Mouse (Mus musculus) lung, embryonic 15.5 days (tissue): ENCODE measurements around the gene Stk25. TPM values are rescaled to one million over a fixed set of nuclear protein-coding genes. Genes with fewer than 3 reads are reported as not detected.

Experiments
- ATAC-seq: fragments of 200-750 bp; cut with Nextera tagmentation; 2 replicates; pipeline ENCODE4 v1.8.0; 2017; ENCODE audit warnings: moderate number of reproducible peaks, borderline replicate concordance; ENCODE audit not compliant: low FRiP score, low TSS enrichment; ENCODE audit errors: extremely low read depth
- H3K27ac ChIP-seq: fragments of 300-500 bp; sonication (generic); 2 replicates; pipeline ENCODE4 v1.5.1; 2015; ENCODE audit warnings: moderate library complexity, mild to moderate bottlenecking, inconsistent platforms
- H3K27me3 ChIP-seq: fragments of 300-500 bp; sonication (generic); 2 replicates; pipeline ENCODE4 v1.6.1; 2015; ENCODE audit warnings: inconsistent platforms
- H3K36me3 ChIP-seq: fragments of 300-500 bp; sonication (generic); 2 replicates; pipeline ENCODE4 v1.6.1; 2015; ENCODE audit warnings: inconsistent platforms
- H3K4me1 ChIP-seq: fragments of 300-500 bp; sonication (generic); 2 replicates; pipeline ENCODE4 v1.6.1; 2015; ENCODE audit warnings: inconsistent platforms
- H3K4me2 ChIP-seq: fragments of 300-500 bp; sonication (generic); 2 replicates; pipeline ENCODE4 v1.6.1; 2015; ENCODE audit warnings: inconsistent platforms, mild to moderate bottlenecking, moderate library complexity
- H3K4me3 ChIP-seq: fragments of 300-500 bp; sonication (generic); 2 replicates; pipeline ENCODE4 v1.5.1; 2015; ENCODE audit warnings: mild to moderate bottlenecking, inconsistent platforms
- H3K9ac ChIP-seq: fragments of 300-500 bp; sonication (generic); 2 replicates; pipeline ENCODE4 v1.6.1; 2015; ENCODE audit warnings: inconsistent platforms
- H3K9me3 ChIP-seq: fragments of 300-500 bp; sonication (generic); 2 replicates; pipeline ENCODE4 v1.6.1; 2016; ENCODE audit warnings: inconsistent platforms
- WGBS: fragments of 180-500 bp; shearing (Covaris S2); methylation state at CpG from one replicate; pipeline ENCODE4 v1.1.7; 2015; 5-methylcytosine and 5-hydroxymethylcytosine counted together
- polyA plus RNA-seq: library from polyadenylated mRNA; unstranded; fragments of >200 nt; fragmentation: Nextera tagmentation; extraction: Ambion mirVana; gene quantifications from 2 replicates; pipeline ENCODE4 v1.2.1, GENCODE M21; 2015

Stk25 gene
- polyA plus RNA-seq, 1 experiment from 2014 or later = 177 TPM

DNA sequence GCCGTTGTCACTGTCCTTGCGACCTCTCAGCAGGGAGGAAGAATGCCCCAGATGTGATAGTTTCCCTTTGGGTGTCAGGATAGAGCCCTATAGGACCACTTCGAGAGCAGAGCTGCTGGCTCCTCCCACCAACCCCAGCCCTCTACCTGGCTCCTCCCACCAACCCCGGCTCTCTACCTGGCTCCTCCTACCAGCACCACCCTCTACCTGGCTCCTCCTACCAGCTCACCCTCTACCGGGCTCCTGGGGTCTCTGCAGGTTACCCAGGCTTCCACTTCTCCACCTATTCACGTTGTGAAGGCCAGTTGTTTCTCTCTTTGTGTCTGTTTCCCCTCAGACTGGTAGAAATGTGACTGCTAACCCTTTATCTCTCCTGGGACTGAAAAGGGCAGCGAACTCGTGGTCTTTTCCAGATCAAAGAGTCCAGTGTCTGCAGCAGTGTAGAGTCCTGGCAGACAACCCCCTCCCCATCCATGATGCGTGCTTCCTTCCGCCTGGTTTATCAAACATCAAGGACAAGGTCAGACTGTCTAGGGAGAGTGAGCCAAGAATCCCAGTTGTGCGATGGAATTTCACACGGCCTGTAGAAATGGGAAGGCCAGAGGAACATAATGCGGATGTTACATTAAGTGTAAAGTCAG lies 9.4 kb upstream of the Stk25 start:
- Histone ChIP-seq H3K4me2 (peak overlapping the region; percentile 65; the same call in 1 of the 2 replicates), H3K27ac (peak overlapping the region; percentile 78), H3K27me3 (no peaks in the 10 kb centered on the region), H3K9ac (no peak overlapping the region), H3K4me1 (peaks cover 19% of the 10 kb centered on the region), H3K36me3 (no peaks in the 10 kb centered on the region), H3K9me3 (no peaks in the 10 kb centered on the region), H3K4me3 (no peak overlapping the region)
- ATAC-seq = peak; percentile 19; the same call in 1 of the 2 replicates
- 21% methylated on average over 13 of the region's 13 CpGs for WGBS

DNA sequence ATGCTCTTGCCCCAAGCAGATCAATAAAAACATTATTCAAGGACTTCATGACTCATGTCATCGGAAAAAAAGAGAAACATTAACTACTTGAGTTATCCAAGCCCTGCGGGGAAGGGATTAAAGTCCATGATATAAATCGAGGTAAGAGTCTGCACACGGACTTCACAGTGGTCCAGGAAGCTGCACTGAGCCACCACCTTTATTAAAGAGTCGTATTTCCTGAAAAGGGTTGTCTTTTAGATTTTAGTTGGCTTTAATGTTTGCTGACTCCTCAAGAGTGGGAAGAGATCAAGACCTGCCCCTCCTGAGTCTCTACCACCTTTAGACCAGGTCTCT lies 1.5 kb downstream of the Stk25 start:
- WGBS = 74% methylated on average over 5 of the region's 5 CpGs
- Histone ChIP-seq H3K27me3 (no peaks in the 10 kb centered on the region), H3K9ac (no peak overlapping the region), H3K4me2 (no peak overlapping the region), H3K27ac (no peak overlapping the region), H3K4me3 (no peak overlapping the region), H3K36me3 (no peaks in the 10 kb centered on the region), H3K4me1 (no peaks in the 10 kb centered on the region), H3K9me3 (no peaks in the 10 kb centered on the region)
- ATAC-seq = no peak

DNA sequence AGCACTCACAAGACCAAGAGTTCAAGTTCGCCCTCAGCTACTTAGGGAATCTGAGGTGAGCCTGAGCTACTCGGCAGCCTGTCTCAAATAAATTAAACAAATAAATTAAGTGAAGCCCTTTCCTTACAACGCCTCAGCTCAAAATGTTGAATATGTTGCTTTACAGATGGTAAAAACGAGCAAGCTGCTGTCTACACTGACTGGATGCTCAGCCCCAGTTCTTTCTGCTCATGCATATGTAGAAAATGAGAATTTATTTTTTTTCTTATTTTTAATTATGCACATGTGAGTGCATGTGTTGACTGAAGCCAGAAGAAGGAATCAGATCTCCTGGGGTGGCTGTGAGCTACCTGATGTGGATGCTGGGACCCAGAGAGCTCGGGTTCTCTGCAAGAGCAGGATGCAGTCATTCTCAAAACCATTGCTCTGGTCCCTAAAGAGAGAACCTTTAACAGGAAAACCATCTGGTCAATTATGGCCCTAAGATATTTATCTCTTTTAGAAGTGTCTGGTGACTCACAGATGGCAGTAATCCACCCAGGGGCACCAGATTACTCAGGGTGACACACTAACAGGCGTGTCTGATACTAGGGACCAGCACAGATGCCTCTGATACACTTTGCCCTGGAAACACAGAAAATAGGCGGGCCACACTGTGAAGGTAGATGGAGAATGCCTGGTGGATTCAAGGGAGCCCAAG lies 2.0 kb downstream of the Stk25 start:
- Histone ChIP-seq H3K27ac (no peak overlapping the region), H3K9me3 (no peaks in the 10 kb centered on the region), H3K36me3 (no peaks in the 10 kb centered on the region), H3K4me1 (no peaks in the 10 kb centered on the region), H3K27me3 (no peaks in the 10 kb centered on the region), H3K4me2 (no peak overlapping the region), H3K4me3 (no peak overlapping the region), H3K9ac (no peak overlapping the region)
- 52% methylated on average over 7 of the region's 7 CpGs for WGBS
- ATAC-seq = no peak

DNA sequence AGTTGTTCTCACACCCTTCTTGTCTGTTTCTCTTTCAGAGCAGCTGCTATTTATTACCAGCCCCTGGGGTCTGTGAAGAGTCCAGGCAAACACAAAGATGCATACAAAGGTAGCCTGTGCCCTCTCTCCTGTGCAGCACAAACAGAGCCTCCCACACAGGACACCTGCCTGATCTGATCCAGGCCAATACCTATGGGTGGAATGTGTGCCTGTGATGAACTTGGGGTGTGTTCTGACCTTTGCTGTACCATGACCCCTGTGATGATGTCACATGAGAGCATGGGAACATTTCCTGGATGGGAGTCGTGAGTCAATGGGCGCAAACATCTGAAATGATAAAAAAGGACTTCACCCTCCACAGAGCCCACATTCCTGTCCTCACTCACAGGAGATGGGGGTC lies 3.7 kb downstream of the Stk25 start:
- H3K4me3 ChIP-seq = no peak overlapping the region
- 47% methylated on average over 2 of the region's 2 CpGs for WGBS
- H3K27ac ChIP-seq = no peak overlapping the region

DNA sequence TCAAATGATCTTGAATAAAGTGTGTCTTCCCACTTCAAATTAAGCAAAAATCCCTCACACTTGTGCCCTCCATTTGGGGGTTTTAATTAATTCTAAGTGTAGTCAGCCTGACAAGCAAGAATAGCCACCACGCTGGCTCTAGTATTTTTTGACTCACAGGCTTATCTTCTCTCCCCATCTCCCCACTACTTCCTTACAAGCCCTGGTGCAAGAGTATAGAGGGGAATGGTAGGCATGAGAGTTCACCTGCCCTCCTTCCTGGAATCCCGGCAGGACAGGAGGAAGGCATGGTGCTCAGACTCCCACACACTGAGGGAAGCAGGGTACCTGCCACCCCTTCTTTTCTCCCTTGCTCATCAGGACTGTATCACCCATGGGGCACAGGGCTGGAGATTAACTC lies 4.2 kb downstream of the Stk25 start:
- Histone ChIP-seq H3K36me3 (no peaks in the 10 kb centered on the region), H3K9me3 (no peaks in the 10 kb centered on the region), H3K9ac (no peak overlapping the region), H3K4me2 (no peak overlapping the region), H3K27ac (no peak overlapping the region), H3K27me3 (no peaks in the 10 kb centered on the region), H3K4me1 (no peaks in the 10 kb centered on the region), H3K4me3 (no peak overlapping the region)
- WGBS = 32% methylated on average over 2 of the region's 2 CpGs
- ATAC-seq = no peak

More for the DNA sequence above, 3.7 kb downstream of the Stk25 start:
- no peak for ATAC-seq
- no peaks in the 10 kb centered on the region for H3K36me3 ChIP-seq
- no peaks in the 10 kb centered on the region for H3K9me3 ChIP-seq
- H3K4me2 ChIP-seq = no peak overlapping the region
- H3K9ac ChIP-seq = no peak overlapping the region
- no peaks in the 10 kb centered on the region for H3K27me3 ChIP-seq
- H3K4me1 ChIP-seq = no peaks in the 10 kb centered on the region

DNA sequence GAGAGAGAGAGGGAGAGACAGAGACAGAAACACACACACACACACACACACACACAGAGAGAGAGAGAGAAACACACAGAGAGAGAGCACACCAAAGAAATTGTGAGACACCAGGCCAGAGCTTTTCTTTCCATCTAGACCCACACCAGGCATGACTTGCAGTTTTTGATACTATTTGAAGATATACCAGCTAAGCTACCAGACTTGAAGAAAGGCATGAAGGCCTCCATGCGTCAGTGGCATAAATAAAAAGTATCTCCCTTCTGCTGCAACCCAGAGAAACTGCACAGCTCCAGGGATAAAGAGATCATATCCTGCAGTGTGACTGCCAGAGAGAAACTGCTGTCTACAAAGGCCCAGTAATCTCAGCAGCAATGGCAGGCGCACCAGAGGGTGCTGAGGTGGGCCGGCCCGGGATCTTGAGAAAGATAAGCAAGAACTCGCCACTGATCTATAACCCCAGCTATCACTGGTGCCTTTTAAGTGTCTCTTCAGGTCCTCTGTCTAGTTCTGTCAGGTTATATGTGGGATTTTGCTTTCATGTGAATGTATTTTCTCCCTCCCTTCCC lies 8.8 kb downstream of the Stk25 start:
- 53% methylated on average over 5 of the region's 5 CpGs for WGBS

DNA sequence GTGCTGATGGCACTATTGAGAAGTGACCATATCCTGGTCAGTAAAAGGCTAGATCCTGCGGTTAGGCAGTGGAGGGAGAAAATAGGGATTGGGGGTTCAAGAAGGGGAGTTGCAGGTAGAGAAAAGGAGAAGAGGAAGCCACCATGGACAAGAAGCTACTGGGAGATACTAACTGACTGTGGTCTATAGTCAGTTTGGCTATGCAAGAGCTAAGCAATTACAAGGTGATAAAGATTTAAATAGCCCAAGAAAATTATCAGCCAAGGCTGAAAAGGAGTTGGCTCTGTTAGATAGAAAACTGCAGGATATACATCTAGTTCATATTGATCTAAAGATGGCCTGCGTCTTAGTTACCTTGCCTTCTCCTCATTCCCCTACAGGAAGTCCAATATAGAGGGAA lies 15.8 kb downstream of the Stk25 start:
- Histone ChIP-seq H3K27me3 (no peaks in the 10 kb centered on the region), H3K9ac (no peak overlapping the region), H3K4me1 (no peaks in the 10 kb centered on the region), H3K4me3 (no peak overlapping the region), H3K36me3 (no peaks in the 10 kb centered on the region), H3K9me3 (no peaks in the 10 kb centered on the region), H3K27ac (no peak overlapping the region), H3K4me2 (no peak overlapping the region)
- WGBS = 88% methylated on average over 2 of the region's 2 CpGs
- no peak for ATAC-seq

More for the DNA sequence above, 8.8 kb downstream of the Stk25 start:
- H3K4me3 ChIP-seq = no peak overlapping the region
- no peaks in the 10 kb centered on the region for H3K27me3 ChIP-seq
- no peaks in the 10 kb centered on the region for H3K36me3 ChIP-seq
- H3K27ac ChIP-seq = no peak overlapping the region
- no peak for ATAC-seq
- H3K9me3 ChIP-seq = no peaks in the 10 kb centered on the region
- no peak overlapping the region for H3K4me2 ChIP-seq
- no peaks in the 10 kb centered on the region for H3K4me1 ChIP-seq
- H3K9ac ChIP-seq = no peak overlapping the region

DNA sequence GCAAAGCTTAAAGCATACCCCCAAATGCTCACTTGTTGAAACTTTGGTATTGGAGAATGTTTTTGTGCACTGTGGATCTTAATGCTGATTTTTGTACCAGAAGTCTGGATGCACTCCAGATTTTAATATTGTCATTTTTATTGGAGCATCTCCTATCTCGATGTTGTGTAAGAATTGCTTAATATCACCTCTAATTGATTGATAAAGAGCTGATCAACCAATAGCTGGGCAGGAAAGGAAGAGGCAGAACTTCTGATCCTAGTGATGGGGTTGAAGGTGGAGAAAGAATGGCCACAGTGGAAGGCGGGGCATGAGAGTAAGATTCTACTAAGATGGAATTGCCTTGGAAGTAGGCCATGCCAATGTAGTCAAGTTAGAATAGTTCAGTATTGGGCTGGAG lies 16.5 kb downstream of the Stk25 start:
- Histone ChIP-seq H3K27me3 (no peaks in the 10 kb centered on the region), H3K9me3 (no peaks in the 10 kb centered on the region), H3K27ac (no peak overlapping the region), H3K36me3 (no peaks in the 10 kb centered on the region), H3K4me3 (no peak overlapping the region), H3K4me2 (no peak overlapping the region), H3K4me1 (no peaks in the 10 kb centered on the region), H3K9ac (no peak overlapping the region)
- WGBS = 83% methylated on average over 2 of the region's 2 CpGs
- no peak for ATAC-seq

DNA sequence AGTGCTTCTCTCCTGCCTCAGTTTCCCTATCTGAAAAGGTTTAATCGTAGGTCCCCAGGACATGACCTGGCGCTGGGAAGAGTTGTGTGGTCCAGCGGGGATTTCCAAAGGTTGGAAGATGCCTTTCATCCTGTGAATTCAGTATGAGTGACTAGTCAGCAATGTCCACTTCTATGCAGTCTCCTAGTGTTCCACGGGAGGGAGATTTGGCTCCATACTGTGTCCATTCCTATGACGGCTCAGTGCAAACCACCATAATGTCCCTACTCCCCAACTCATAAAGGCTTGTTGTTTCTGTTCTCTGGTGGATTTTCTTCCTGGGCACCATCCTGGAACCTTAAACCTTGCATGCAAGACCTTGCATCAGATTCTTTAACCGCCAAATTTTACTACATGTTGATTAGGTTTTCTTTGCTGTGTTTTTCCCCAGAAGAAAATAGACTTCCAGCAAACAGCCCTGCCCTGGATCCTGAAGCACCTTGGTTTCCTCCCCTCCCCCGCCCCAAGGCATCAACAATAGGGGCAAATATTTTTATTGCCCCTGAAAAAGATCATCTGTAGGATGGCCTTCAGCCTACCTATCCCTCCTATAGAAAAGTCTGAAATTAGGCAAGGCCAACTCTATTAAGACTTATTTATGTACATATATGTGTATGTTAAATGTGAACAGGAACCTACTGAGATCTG lies 22.1 kb downstream of the Stk25 start:
- peak overlapping the region; percentile 33 for H3K9ac ChIP-seq
- peak; percentile 17 for ATAC-seq
- H3K9me3 ChIP-seq = no peaks in the 10 kb centered on the region
- peaks cover 7% of the 10 kb centered on the region; the same call in 1 of the 2 replicates for H3K36me3 ChIP-seq
- H3K4me2 ChIP-seq = peak overlapping the region; percentile 74
- peaks cover 20% of the 10 kb centered on the region for H3K4me1 ChIP-seq
- 23% methylated on average over 7 of the region's 7 CpGs for WGBS
- H3K27me3 ChIP-seq = no peaks in the 10 kb centered on the region
- peak overlapping the region; percentile 75 for H3K27ac ChIP-seq
- peak overlapping the region; percentile 70 for H3K4me3 ChIP-seq

DNA sequence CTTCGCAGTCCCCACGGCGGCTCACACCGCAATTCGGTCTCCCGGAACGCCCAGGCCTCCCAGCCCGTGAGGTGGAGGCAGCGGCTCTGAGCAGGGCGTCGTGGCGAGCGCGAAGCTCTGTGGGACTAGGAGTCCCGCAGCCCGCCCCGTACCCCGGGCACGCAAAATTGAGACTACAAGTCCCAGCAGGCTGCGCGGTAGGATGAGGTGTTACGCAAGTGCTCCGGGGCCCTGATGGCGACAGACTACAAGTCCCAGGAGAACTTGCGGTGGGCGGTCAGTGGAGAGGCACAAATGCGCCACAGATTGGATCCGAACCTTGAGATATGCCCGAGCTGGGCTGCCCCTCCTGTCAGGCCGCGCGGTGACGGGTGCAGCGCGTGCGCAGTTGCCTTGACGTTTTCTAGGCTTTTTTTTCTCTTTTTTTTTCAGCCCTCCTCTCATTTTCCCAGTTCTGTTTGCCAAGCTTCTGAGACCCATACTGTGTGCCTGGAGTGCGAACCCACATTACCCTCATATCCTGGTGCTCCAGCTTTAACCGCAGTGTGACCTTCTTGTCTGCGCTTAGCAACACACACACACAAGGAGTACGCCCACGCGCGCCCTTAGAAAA lies 22.8 kb downstream of the Stk25 start:
- no peaks in the 10 kb centered on the region for H3K9me3 ChIP-seq
- WGBS = 1% methylated on average over 44 of the region's 44 CpGs
- H3K27me3 ChIP-seq = no peaks in the 10 kb centered on the region
- peaks cover 8% of the 10 kb centered on the region; the same call in 1 of the 2 replicates for H3K36me3 ChIP-seq
- peaks cover 20% of the 10 kb centered on the region for H3K4me1 ChIP-seq
- peak overlapping the region; percentile 81 for H3K27ac ChIP-seq
- H3K4me3 ChIP-seq = peak overlapping the region; percentile 70
- H3K4me2 ChIP-seq = peak overlapping the region; percentile 74
- H3K9ac ChIP-seq = peak overlapping the region; percentile 74
- ATAC-seq = peak; percentile 98

DNA sequence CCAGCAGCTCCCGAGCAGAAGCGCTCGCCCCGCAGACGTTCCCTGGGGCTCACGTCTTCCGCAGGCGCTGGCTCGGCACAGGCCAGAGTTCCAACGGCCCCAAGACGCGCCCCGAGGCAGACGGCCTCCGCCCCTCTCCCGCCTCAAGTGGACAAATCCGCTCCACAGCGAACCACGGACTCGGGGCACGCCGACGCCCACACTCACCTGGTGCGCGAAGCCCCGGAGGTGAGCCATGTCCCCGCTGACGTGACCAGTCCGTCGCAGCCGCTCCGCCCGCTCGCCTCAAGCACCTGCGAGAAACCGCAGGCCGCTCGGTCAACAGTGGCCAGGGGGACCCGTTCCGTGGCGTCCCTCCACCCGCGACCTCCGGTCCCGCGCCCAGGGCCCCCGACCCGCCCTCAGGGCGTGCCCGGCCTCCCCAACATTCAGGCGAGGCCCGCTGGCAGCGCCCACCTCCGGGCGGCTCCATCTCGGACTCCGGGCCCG lies 23.3 kb downstream of the Stk25 start:
- no peaks in the 10 kb centered on the region for H3K27me3 ChIP-seq
- WGBS = under 1% methylated on average over 58 of the region's 58 CpGs
- peak; percentile 44; the same call in 1 of the 2 replicates for ATAC-seq
- H3K4me1 ChIP-seq = peaks cover 20% of the 10 kb centered on the region
- H3K9me3 ChIP-seq = no peaks in the 10 kb centered on the region
- H3K4me3 ChIP-seq = peak overlapping the region; percentile 70
- H3K9ac ChIP-seq = peak overlapping the region; percentile 74
- H3K4me2 ChIP-seq = peak overlapping the region; percentile 74
- H3K36me3 ChIP-seq = peaks cover 8% of the 10 kb centered on the region; the same call in 1 of the 2 replicates
- peak overlapping the region; percentile 81 for H3K27ac ChIP-seq
